Mouse (Mus musculus): ENCODE results near the gene Prelp. TPM values are rescaled to one million over a fixed set of nuclear protein-coding genes. Genes with fewer than 3 reads are reported as not detected.

Prelp gene
- total and polyA plus RNA-seq, 3 experiments, result not detected

Other genes with a start within 250 kb of the Prelp start
- not detected in 2 replicates for gene Lax1, start 231.3 kb downstream of the Prelp start, total RNA-seq (2012; rRNA removed)
- under 1 TPM in 1 of 2 experiments, not detected in 1; 0.04 TPM for gene Lax1, start 231.3 kb downstream of the Prelp start, polyA plus RNA-seq (2012; ENCODE audit: insufficient read depth in 1 of 2, insufficient read length in 2 of 2, low read depth in 1 of 2, low replicate concordance in 2 of 2, missing spikeins in 1 of 2)
- gene Atp2b4, start 120.4 kb downstream of the Prelp start, total RNA-seq (2012; rRNA removed), result 21.1 and 22.9 TPM in 2 replicates
- gene Atp2b4, start 120.4 kb downstream of the Prelp start, polyA plus RNA-seq (2012; ENCODE audit: insufficient read depth in 1 of 2, insufficient read length in 2 of 2, low read depth in 1 of 2, low replicate concordance in 2 of 2, missing spikeins in 1 of 2), result 10 to 100 TPM in 1 of 2 experiments, not detected in 1; 18.8 TPM
- 0.23 and 0.27 TPM in 2 replicates for gene Optc, start 13.4 kb downstream of the Prelp start, total RNA-seq (2012; rRNA removed)
- gene Optc, start 13.4 kb downstream of the Prelp start, polyA plus RNA-seq (2012; ENCODE audit: insufficient read depth in 1 of 2, insufficient read length in 2 of 2, low read depth in 1 of 2, low replicate concordance in 2 of 2, missing spikeins in 1 of 2), result under 1 TPM in 1 of 2 experiments, not detected in 1; 0.53 TPM
- not detected in 2 replicates for gene Fmod, start 115.8 kb upstream of the Prelp start, total RNA-seq (2012; rRNA removed)
- gene Fmod, start 115.8 kb upstream of the Prelp start, polyA plus RNA-seq (2012; ENCODE audit: insufficient read depth in 1 of 2, insufficient read length in 2 of 2, low read depth in 1 of 2, low replicate concordance in 2 of 2, missing spikeins in 1 of 2), result not detected
- gene Btg2, start 157.7 kb upstream of the Prelp start, total RNA-seq (2012; rRNA removed), result 2.1 and 2.7 TPM in 2 replicates
- gene Btg2, start 157.7 kb upstream of the Prelp start, polyA plus RNA-seq (2012; ENCODE audit: insufficient read depth in 1 of 2, insufficient read length in 2 of 2, low read depth in 1 of 2, low replicate concordance in 2 of 2, missing spikeins in 1 of 2), result 1 to 10 TPM in 1 of 2 experiments, not detected in 1; 3.6 TPM
- not detected in 2 replicates for gene Chit1, start 189.8 kb upstream of the Prelp start, total RNA-seq (2012; rRNA removed)
- gene Chit1, start 189.8 kb upstream of the Prelp start, polyA plus RNA-seq (2012; ENCODE audit: insufficient read depth in 1 of 2, insufficient read length in 2 of 2, low read depth in 1 of 2, low replicate concordance in 2 of 2, missing spikeins in 1 of 2), result not detected

Data from MEL (cell line).